Mouse (Mus musculus) adrenal gland, postnatal 4 days (tissue): ENCODE measurements around the gene Hat1. TPM values are rescaled to one million over a fixed set of nuclear protein-coding genes. Genes with fewer than 3 reads are reported as not detected.

Experiments used
- DNase-seq, 2 experiments: peaks; one replicate each; pipeline ENCODE4 v3.0.0; 2021 to 2022; ENCODE audit warnings: low spot score in 2 of 2, mixed read lengths in 2 of 2
- total RNA-seq, 2 experiments: library from RNA; stranded (reverse); gene quantifications; 2 replicates each; pipeline ENCODE4 v1.2.3; 2021

Gene Hat1
- total RNA-seq, 2 experiments from 2014 or later: 54.9 to 56.0 TPM

DNA sequence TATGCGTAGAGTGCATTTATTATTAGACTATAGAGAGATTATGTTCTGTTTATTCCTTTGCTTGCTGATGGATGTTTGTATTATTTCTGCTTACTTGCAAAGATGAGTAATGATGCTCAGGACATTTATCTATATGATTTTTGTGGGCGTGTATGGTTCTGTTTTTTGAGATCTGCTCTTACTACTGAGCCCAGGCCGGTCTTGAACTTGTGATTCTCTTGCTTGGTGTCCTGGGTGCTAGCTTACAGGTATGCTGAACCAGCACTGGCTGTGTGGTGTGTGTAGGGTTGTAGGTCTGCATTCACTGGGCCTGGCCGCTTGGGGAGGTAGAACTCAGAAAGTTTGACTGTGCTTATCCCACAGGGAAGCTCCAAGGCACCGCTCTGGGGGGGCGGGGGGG is 72.4 kb downstream of the Hat1 start:
- no peak for DNase-seq

DNA sequence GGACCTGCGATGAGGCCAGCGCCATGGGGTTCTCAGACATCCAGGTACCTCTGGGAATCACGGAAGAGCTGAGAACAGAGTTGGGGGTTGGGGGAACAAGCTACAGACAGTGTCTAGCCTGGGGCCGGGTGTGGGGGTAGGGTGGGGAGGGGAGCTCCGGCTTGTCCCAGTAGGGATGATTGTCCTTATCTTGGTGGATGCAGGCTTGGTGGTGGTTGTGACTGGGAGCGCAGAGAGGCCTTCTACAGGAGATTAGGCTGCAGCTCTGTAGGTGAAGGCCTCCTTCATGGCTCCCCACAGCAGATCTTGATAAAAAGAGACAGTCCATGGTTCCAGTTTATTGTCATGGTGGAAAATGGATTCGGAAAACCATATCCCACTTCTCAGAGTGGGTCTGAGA is 72.8 kb downstream of the Hat1 start:
- no peak for DNase-seq

DNA sequence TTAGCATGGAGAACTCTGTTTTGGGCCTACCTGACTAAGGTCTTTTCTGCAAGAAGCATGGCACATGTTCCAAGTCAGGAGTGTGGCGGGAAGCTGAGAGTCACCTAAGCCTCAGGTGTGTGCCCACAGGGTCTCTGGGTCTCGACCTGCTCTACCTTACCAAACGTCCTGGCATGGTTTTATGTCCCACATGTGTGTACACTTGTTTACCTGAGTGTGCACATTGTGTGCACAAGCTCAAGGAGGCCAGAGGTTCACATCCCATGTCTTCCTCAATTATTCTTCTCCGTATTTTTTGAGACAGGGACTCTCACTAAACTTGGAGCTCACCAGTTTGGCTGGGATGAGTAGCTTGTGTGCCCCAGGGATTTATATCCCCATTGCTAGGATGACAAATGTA is 73.3 kb downstream of the Hat1 start:
- no peak for DNase-seq

DNA sequence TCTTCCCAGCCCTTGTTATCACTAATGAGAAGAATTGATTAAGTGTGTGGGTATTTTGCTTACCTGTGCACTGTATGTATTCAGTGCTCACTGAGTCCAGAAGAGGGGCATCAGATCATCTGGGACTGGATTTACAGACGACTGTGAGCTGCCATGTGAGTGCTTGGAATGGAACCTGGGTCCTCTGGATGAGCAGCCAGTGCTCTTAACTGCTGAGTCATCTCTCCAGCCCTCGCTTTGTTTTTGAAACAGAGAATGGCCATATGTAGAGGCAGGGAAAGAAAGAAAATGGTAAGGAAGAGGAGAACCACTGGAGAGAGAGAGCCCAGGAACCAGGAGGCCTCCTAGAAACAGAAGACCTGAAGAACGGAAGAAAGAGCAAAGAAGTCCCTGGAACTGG is 73.8 kb downstream of the Hat1 start:
- DNase-seq: no peak

DNA sequence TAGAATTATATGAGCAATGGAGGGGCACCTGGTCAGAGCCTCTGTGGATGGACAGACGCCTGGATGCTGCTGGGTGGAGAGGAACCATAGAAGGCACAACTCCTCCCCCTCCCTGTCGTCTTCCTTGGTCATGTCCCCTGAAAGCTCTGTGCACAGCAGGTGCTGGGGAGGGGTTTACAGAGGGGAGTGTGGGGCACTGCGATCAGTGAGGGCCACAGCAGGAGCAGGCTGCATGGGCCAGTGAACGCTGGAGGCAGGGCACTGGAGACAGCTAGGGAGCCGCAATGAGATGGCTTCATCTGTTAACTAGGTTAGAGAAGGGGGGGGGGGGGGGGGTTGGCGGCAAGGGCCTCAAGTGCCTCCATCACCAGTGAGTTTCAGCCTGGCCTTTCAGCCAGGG is 77.3 kb downstream of the Hat1 start:
- no peak for DNase-seq

DNA sequence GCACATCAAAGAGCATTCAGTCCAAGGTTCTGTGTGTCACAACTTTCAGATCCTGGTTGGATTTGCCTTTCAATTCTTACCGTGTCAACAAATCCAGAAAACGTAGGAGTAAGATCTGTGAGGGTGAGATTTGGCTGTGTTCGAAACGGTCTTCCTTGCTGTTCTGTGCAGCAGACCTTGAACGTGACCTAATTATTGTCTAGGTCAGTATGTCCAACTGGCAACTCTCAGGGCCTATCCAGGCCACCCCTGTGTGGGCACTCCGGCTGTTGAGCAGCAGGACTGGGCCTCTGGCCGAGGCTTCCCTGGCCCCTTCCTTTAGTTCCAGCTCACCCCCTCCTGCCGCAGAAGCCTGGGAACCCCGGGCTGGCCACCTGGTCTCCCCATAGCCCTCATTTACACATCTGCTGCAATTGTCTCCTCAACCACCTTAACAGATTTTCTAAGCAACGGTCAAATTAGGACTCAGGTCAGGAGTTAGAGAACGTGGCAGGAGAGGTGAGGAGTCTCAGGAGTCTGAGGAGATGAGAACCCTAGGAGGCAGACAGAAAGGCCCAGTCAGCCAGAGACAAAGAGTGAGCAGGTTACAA is 78.2 kb downstream of the Hat1 start:
- DNase-seq: no peak

DNA sequence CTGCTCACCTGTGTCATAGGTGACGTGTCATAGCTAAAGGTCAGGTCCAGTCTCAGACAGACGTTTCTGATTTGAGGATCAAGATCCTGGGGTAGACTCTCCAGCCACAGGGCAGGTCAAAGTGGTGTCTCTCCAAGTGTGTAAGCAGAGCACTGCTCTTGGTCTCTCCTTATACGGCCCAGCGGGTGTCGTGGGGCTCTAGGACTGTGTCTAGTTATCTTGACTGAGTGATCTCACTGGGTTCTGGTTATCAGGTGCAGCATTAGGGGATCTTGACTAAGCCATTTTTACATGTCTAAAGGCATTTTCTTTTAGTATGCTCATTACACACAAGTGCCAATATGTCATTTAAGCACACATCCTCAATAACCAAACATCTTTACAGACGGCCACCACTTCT is 82.3 kb downstream of the Hat1 start:
- DNase-seq: no peak

DNA sequence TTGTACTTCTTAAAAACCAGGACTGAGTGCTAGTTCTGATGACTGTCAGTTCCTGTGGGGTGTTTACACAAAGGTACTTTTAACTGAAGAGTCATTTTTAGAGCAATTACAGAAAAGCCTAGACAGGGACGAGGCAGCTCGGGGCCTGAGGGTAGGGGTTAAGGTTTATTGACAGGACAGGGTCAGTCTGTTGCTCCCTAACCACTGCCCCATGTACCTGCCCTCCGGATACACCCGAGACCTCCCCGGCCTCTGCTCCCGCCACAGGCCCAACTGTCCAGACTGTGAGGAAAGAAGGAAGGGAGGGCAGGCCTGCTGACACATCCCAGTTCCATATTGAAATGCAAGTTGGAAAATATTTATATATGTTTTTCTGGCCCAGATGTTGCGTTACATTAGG is 85.1 kb downstream of the Hat1 start:
- no peak for DNase-seq

DNA sequence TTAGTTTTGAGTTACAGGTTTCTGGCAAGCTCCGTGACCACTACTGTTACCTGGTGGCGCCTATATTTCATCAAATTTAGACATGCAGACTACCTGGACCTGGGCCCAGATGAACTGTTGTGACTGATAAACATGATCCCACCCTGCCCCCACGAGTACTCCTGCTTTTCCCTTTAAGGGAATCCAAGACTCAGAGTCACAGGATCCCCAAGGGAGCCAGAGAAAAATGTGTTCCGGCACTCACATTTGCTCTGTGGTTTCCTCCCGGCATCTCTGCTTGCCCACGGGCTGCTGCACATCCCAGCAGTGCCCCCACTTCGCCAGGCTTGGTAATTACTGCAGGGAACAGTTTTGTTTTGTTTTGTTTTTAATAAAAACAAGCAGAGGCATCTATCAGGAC is 85.6 kb downstream of the Hat1 start:
- no peak for DNase-seq

DNA sequence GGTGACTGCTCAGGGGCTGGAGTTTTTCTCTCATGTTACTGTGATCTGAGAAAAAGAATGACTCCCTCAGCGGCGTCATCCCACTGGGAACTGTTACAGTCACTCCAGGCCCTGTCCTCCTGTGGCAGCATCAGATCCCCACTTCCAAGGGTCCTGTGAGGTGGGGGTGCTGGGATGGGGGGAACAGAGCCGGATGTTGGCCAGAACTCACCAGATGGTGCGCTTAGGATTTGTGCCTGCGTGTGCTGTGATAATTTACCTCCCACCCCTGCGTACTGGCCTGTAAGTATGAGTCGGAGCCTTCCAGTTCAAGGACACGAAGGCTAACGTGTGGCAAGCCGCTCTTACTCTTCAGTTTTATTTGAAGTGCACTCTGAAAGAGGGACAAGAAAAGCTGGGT is 86.6 kb downstream of the Hat1 start:
- no peak for DNase-seq

DNA sequence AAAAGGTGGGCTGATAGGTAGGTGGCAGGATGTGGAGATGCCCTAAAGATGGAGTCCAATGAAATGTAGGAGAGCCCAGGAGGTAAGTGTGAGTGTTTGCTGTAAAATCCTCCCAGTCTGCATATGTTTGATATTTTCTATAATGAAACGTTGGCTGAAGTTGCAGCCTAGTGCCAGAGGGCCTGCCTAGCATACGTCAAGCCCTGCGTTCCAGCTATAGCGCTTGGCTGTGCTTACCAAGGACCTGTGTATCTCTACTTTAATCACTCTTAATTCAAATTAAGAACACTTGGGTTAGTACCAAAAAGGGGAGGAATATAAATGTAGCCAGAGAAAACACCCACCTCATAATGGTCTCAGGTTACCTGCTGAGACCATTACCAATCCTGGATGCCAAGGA is 87.0 kb downstream of the Hat1 start:
- DNase-seq: no peak

DNA sequence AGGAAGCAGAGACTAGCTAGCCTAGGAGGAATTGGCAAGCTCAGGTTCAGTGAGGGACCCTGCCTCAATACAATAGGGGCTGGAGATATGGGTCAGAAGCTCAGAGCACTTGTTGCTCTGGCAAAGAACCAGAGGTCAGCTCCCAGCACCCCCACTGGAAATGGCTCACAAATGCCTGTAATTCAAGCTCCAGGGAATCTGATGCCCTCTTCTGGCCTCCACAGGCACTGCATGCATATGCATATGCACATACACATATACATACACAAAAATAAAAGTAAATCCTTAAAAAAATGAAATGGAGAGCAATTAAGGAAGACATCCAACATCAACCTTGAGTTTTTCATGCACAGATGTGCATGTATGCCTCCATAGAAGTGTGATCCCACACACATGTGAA is 89.0 kb downstream of the Hat1 start:
- no peak for DNase-seq

DNA sequence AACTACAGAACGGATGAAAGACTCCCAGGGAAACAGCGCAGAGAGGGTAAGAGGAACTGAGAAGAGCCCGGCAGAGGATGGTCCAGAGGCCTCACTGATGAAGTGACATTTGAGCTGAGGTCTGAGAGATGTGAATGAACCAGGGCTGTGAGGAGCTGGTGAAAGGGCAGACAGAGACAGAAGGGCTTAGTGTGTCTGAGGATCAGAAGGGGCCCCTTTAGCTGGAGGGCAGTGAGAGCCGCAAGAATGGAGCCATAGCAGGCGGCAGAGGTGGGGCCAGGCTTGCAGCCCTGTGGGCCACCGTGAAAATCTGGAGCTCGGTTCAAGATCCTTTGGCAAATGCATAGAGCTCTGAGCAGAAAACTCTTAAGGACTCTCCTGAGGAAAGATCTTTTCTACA is 91.2 kb downstream of the Hat1 start:
- no peak for DNase-seq

DNA sequence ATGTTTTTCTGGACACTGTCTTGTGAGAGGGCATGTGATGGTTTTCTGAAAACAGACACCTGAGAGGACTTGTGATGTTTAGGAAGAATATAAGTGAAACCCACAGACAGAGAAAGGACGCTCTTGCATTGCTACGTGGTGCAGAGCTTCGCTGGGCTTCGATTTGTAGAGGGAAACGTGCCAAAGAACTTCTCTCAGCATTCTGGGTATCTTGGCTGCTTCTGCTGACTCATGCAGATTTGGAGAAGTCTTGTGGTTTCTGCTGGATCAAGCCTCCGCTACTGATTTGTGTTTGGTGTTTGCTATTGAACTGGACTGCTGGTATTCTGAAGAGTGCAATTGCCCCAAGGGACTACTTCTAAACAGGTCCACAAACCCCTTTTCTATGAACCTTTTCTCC is 93.1 kb downstream of the Hat1 start:
- DNase-seq: no peak

DNA sequence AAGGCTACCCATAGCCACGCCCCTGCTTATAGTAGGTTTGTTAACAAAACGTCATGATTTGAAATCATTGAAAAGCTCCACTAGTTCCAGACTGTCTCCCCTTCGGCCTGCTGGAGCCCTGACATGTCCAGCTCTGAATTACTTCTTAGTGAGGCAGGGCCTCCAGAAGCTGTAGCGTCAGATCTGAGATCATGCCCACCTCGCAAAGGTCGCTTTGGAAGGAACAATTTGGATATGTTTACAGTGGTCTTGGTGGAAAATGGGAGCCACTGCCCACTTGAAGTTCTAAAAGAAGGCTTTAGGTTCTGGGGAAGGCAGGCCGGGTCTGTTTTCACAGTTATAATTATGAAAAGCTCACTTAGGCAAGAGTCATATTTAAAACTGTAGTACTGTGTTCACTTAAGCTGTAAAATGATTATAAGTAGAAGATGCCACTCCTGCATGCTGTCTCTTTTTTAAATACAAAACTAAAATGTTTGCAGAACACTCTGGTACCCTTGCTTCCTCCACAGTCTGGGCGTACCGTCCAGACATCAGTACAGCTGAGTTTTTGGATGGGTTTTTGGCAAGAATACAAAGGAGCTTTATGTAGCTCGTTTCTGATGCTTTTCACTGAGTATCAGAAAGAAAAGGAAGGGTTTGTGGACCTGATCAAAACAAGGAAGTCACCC is 94.4 kb downstream of the Hat1 start:
- DNase-seq: no peak

DNA sequence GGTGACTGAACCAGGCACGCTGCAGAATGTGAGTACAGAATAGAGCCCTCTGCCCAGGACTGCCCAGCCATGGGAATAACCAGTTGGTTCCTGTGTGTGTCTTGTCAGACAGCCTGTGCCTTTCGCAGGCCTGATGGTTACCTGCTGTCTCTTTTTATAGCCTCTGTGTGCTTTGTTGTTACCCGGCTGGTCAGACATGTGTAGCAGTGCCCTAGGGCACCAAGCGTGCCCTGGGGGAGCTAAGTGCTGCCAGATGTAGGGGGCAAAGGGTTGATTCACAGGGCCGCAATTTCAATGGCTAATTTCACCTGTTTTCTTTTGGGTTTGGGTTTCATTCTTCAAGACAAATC is 94.9 kb downstream of the Hat1 start:
- no peak for DNase-seq

Other genes with a start within 250 kb of the Hat1 start
- 100 to 1,000 TPM; 101 to 109 TPM for gene Dync1i2, start 177.3 kb upstream of the Hat1 start, total RNA-seq
- 10 to 100 TPM; 81.7 to 81.8 TPM for gene Slc25a12, start 21.2 kb upstream of the Hat1 start, total RNA-seq
- 10 to 100 TPM; 40.6 to 43.6 TPM for gene Metap1d, start 64.3 kb downstream of the Hat1 start, total RNA-seq
- 1 to 10 TPM; 2.2 to 2.4 TPM for gene Dlx1, start 139.2 kb downstream of the Hat1 start, total RNA-seq
- 1 to 10 TPM in 1 of 2 experiments, under 1 TPM in 1; 0.98 to 1.9 TPM for gene Dlx2, start 157.8 kb downstream of the Hat1 start, total RNA-seq